Mouse (Mus musculus): Measurements from ENCODE around the gene Fam184a.

GRCm38 (mm10) chr10:53683226-53683625 lies 67.7 kb downstream of the Fam184a start:
- TF ChIP-seq POLR2A (IDR thresholded peaks at IDR 0.05; ENCODE audit: insufficient read depth, low read depth, low read length) (no peak), CTCF (IDR thresholded peaks at IDR 0.05; ENCODE audit: insufficient read depth, low read depth, low read length) (no peak)

Data from olfactory bulb, adult 2 months (tissue).